Comparison of ENCODE assay signal across 12 mouse cellular contexts in genomic region chr15:77014985-77015384, GRCm38 (mm10). TPM values are rescaled to one million over a fixed set of nuclear protein-coding genes. Genes with fewer than 3 reads are reported as not detected.
DNase-seq lines count a peak whose midpoint lies in the region.
"Had no signal": no experiment of that assay in that cellular context is flagged by ENCODE, and none has a peak within 500 bp of the region (broad histone marks: within the 10 kb centered on the region; RNA-seq: fewer than 3 reads in every experiment).

No protein-coding gene starts in this region.

- H3K9me3 ChIP-seq in heart, embryonic 10.5 days = no peaks in the 10 kb centered on the region
- H3K9me3 ChIP-seq in limb, embryonic 10.5 days (replicated peaks) = no peaks in the 10 kb centered on the region
- H3K9me3 ChIP-seq: neural tube, embryonic 12.5 days had no signal

- H3K36me3 ChIP-seq in heart, embryonic 10.5 days = peaks cover 7% of the 10 kb centered on the region; the same call in 1 of the 2 replicates
- no peaks in the 10 kb centered on the region for H3K36me3 ChIP-seq in limb, embryonic 10.5 days
- H3K36me3 ChIP-seq: neural tube, embryonic 12.5 days had no signal

- 47% methylated on average over 4 of the region's 4 CpGs for WGBS in heart, embryonic 10.5 days
- 77% methylated on average over 4 of the region's 4 CpGs for WGBS in limb, embryonic 10.5 days

- H3K27ac ChIP-seq in brown adipose tissue, adult 24 weeks (replicated peaks; ENCODE audit: low read depth, low read length) = peak overlapping the region; percentile 51
- peak overlapping the region; percentile 90 for H3K27ac ChIP-seq in heart, embryonic 10.5 days
- 0 out of 2 replicates have a peak overlapping the region, but pooled peaks have one; percentile 11 for H3K27ac ChIP-seq in limb, embryonic 10.5 days
- H3K27ac ChIP-seq: neural tube, embryonic 12.5 days had no signal

- DNase-seq in adrenal gland, postnatal 14 days = peak; percentile 29
- DNase-seq in adrenal gland, adult (ENCODE audit: inconsistent age in 2 of 2, low spot score in 1 of 2) = no peak
- no peak for DNase-seq in heart, embryonic 10.5 days (ENCODE audit: low spot score)
- DNase-seq in limb, embryonic 10.5 days (ENCODE audit: low spot score) = no peak
- DNase-seq in frontal cortex, postnatal 14 days (ENCODE audit: low spot score in 2 of 2) = no peak
- no peak for DNase-seq in cerebellum, adult 9-10 months
- no peak for DNase-seq in spleen, postnatal 4 days (ENCODE audit: low spot score in 2 of 2)

- H3K27me3 ChIP-seq in heart, embryonic 10.5 days (ENCODE audit: insufficient read depth, poor library complexity, severe bottlenecking) = no peaks in the 10 kb centered on the region
- no peaks in the 10 kb centered on the region for H3K27me3 ChIP-seq in limb, embryonic 10.5 days (ENCODE audit: low read depth, poor library complexity, severe bottlenecking)
- H3K27me3 ChIP-seq: neural tube, embryonic 12.5 days had no signal

- H3K4me3 ChIP-seq in brown adipose tissue, adult 24 weeks (ENCODE audit: insufficient read depth, low read depth, low read length) = no peak overlapping the region
- H3K4me3 ChIP-seq in heart, embryonic 10.5 days = peak overlapping the region; percentile 38
- no peak overlapping the region for H3K4me3 ChIP-seq in limb, embryonic 10.5 days
- H3K4me3 ChIP-seq: neural tube, embryonic 12.5 days had no signal

- peaks cover 16% of the 10 kb centered on the region for H3K4me1 ChIP-seq in brown adipose tissue, adult 24 weeks (ENCODE audit: control insufficient read depth, insufficient read depth, insufficient read length, low read length)
- H3K4me1 ChIP-seq in heart, embryonic 10.5 days = peaks cover 84% of the 10 kb centered on the region
- peaks cover 20% of the 10 kb centered on the region for H3K4me1 ChIP-seq in limb, embryonic 10.5 days

RNA-seq across cellular contexts. Expression of gene Apol6, which starts 29.5 kb away (rescaled TPM):
- 24.3 and 26.2 TPM in 2 replicates for total RNA-seq in adrenal gland, postnatal 14 days (2021)
- polyA plus RNA-seq in brown adipose tissue, adult 24 weeks (2012; ENCODE audit: insufficient read depth, insufficient read length, missing spikeins) = 56.5 and 59.6 TPM in 2 replicates
- 0.27 and 0.77 TPM in 2 replicates for polyA plus RNA-seq in heart, embryonic 10.5 days (2016; fragmentation: Nextera tagmentation; extraction: Ambion mirVana)
- polyA plus RNA-seq in limb, embryonic 10.5 days (2016; fragmentation: Nextera tagmentation; extraction: Ambion mirVana) = 0.14 TPM in 1 of 2 replicates, not detected in the other
- total RNA-seq: common myeloid progenitor, adult 5-6 weeks; layer of hippocampus, postnatal 25 days; MEL had no signal
- polyA plus RNA-seq: neural tube, embryonic 12.5 days had no signal

RNA-seq across cellular contexts. Expression of gene Mb, which starts 35.5 kb away (rescaled TPM):
- 5.9 and 6.8 TPM in 2 replicates for total RNA-seq in adrenal gland, postnatal 14 days (2021)
- 78.0 and 123 TPM in 2 replicates for polyA plus RNA-seq in brown adipose tissue, adult 24 weeks (2012; ENCODE audit: insufficient read depth, insufficient read length, missing spikeins)
- 29.5 and 90.1 TPM in 2 replicates for polyA plus RNA-seq in heart, embryonic 10.5 days (2016; fragmentation: Nextera tagmentation; extraction: Ambion mirVana)
- 0.44 and 0.60 TPM in 2 replicates for polyA plus RNA-seq in limb, embryonic 10.5 days (2016; fragmentation: Nextera tagmentation; extraction: Ambion mirVana)
- total RNA-seq: common myeloid progenitor, adult 5-6 weeks; MEL had no signal

Comparison
In these comparisons a context has a peak if more than half of its experiments do, and no peak if none do; other contexts are left out.
1. H3K27ac ChIP-seq: peak in every context shown above with its lines; median percentile 90 in heart, embryonic 10.5 days; 51 in brown adipose tissue, adult 24 weeks; 11 in limb, embryonic 10.5 days.
2. RNA of gene Apol6, which starts 29.5 kb away (polyA plus RNA-seq): 56.5 to 59.6 TPM in brown adipose tissue, adult 24 weeks; 0.27 to 0.77 TPM in heart, embryonic 10.5 days and 0.14 TPM in limb, embryonic 10.5 days; every median in the first group is over 10 times any median in the second.
3. RNA of gene Mb, which starts 35.5 kb away (polyA plus RNA-seq): 78.0 to 123 TPM in brown adipose tissue, adult 24 weeks and 29.5 to 90.1 TPM in heart, embryonic 10.5 days; 0.44 to 0.60 TPM in limb, embryonic 10.5 days; every median in the first group is over 10 times any median in the second.